In the genomic region with DNA sequence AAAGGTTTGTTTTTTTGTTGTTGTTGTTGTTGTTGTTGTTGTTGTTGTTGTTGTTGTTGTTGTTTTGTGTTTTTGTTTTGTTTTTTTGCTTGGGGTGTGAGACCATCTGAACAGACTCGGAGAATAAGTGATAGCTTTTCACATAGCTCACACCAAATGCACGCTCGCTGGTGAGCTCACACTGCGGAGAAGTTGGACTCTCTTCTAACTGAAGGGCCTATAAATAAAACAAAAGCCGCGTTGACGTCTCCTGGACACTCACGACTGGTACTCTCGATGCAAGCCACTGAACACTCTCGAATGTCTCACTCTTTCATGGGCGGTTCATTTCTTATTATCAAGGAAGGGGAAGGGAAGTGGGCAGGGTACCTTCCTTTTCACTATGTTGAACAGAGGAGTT, we compare ENCODE assay signal across 16 mouse cellular contexts.
A peak's percentile ranks its signal among the peaks of the same experiment; 100 is the strongest.
DNase-seq lines count a peak whose midpoint lies in the region; ATAC-seq and TF ChIP-seq lines count a peak whose summit lies in the region.
"Had no signal": no experiment of that assay in that cellular context is flagged by ENCODE, and none has a peak within 500 bp of the region (broad histone marks: within the 10 kb centered on the region; RNA-seq: fewer than 3 reads in every experiment).

No protein-coding gene starts in this region.

- no peaks in the 10 kb centered on the region for H3K9me3 ChIP-seq in heart, postnatal 0 days (replicated peaks; ENCODE audit: control insufficient read depth, low read length)
- H3K9me3 ChIP-seq in forebrain, embryonic 13.5 days (replicated peaks) = no peaks in the 10 kb centered on the region
- H3K9me3 ChIP-seq in hindbrain, embryonic 10.5 days = no peaks in the 10 kb centered on the region
- no peaks in the 10 kb centered on the region for H3K9me3 ChIP-seq in midbrain, embryonic 13.5 days
- H3K9me3 ChIP-seq in kidney, embryonic 14.5 days (ENCODE audit: control insufficient read depth, low read length) = no peaks in the 10 kb centered on the region
- H3K9me3 ChIP-seq: heart, embryonic 15.5 days; liver, embryonic 12.5 days; lung, embryonic 15.5 days had no signal

- TF ChIP-seq EP300 in heart, postnatal 0 days (IDR thresholded peaks at IDR 0.05; ENCODE audit: low read depth) = no peak

- no peak for ATAC-seq in heart, postnatal 0 days (ENCODE audit: insufficient read depth, low read depth)
- ATAC-seq in forebrain, embryonic 13.5 days = peak; percentile 31
- no peak for ATAC-seq in midbrain, embryonic 13.5 days
- no peak for ATAC-seq in kidney, embryonic 14.5 days (ENCODE audit: low FRiP score, low TSS enrichment)
- ATAC-seq: intestine, embryonic 16.5 days had no signal

- 0 out of 2 replicates have a peak overlapping the region, but pooled peaks have one; percentile 34 for H3K4me2 ChIP-seq in heart, postnatal 0 days (ENCODE audit: low read depth, low read length)
- H3K4me2 ChIP-seq in forebrain, embryonic 13.5 days = no peak overlapping the region
- H3K4me2 ChIP-seq in midbrain, embryonic 13.5 days (replicated peaks) = no peak overlapping the region
- H3K4me2 ChIP-seq in kidney, embryonic 14.5 days (replicated peaks; ENCODE audit: low read depth, low read length) = no peak overlapping the region
- H3K4me2 ChIP-seq: liver, embryonic 12.5 days; lung, embryonic 15.5 days had no signal

- no peaks in the 10 kb centered on the region for H3K36me3 ChIP-seq in heart, postnatal 0 days (replicated peaks; ENCODE audit: control insufficient read depth, insufficient read depth, low read length)
- no peaks in the 10 kb centered on the region for H3K36me3 ChIP-seq in forebrain, embryonic 13.5 days (ENCODE audit: poor library complexity, severe bottlenecking)
- H3K36me3 ChIP-seq in hindbrain, embryonic 10.5 days = no peaks in the 10 kb centered on the region
- H3K36me3 ChIP-seq in midbrain, embryonic 13.5 days = no peaks in the 10 kb centered on the region
- no peaks in the 10 kb centered on the region for H3K36me3 ChIP-seq in kidney, embryonic 14.5 days (ENCODE audit: control insufficient read depth, insufficient read depth, low read length)
- H3K36me3 ChIP-seq: G1E; heart, embryonic 15.5 days; liver, embryonic 12.5 days; lung, embryonic 15.5 days had no signal

- H3K4me1 ChIP-seq in heart, postnatal 0 days (ENCODE audit: control insufficient read depth, insufficient read depth) = peaks cover 7% of the 10 kb centered on the region; the same call in 1 of the 2 replicates
- H3K4me1 ChIP-seq in forebrain, embryonic 13.5 days = peaks cover 40% of the 10 kb centered on the region
- H3K4me1 ChIP-seq in hindbrain, embryonic 10.5 days (replicated peaks) = peaks cover 41% of the 10 kb centered on the region
- H3K4me1 ChIP-seq in midbrain, embryonic 13.5 days (replicated peaks) = peaks cover 28% of the 10 kb centered on the region
- H3K4me1 ChIP-seq in kidney, embryonic 14.5 days (ENCODE audit: control insufficient read depth, insufficient read depth, low read length) = peaks cover 8% of the 10 kb centered on the region; the same call in 1 of the 2 replicates
- H3K4me1 ChIP-seq: liver, embryonic 12.5 days had no signal

- DNase-seq in heart, postnatal 0 days (ENCODE audit: low spot score) = no peak
- DNase-seq in heart, postnatal 4 days = no peak
- no peak for DNase-seq in hindbrain, embryonic 10.5 days (ENCODE audit: low spot score)
- DNase-seq in layer of hippocampus, postnatal 14 days (ENCODE audit: low spot score in 2 of 2) = no peak
- no peak for DNase-seq in yolk sac, embryonic 10.5 days (ENCODE audit: low spot score)
- DNase-seq: gastrocnemius, postnatal 25 days; thymus, adult 2 months had no signal

- no peak overlapping the region for H3K27ac ChIP-seq in heart, postnatal 0 days (ENCODE audit: low read depth)
- peak overlapping the region; percentile 83 for H3K27ac ChIP-seq in forebrain, embryonic 13.5 days
- peak overlapping the region; percentile 82 for H3K27ac ChIP-seq in hindbrain, embryonic 10.5 days
- peak overlapping the region; percentile 62 for H3K27ac ChIP-seq in midbrain, embryonic 13.5 days
- H3K27ac ChIP-seq in kidney, embryonic 14.5 days (ENCODE audit: low read depth, low read length) = no peak overlapping the region
- H3K27ac ChIP-seq: liver, embryonic 12.5 days; lung, embryonic 15.5 days had no signal

- 31% methylated on average over 11 of the region's 11 CpGs for WGBS in heart, postnatal 0 days
- 33% methylated on average over 11 of the region's 11 CpGs for WGBS in forebrain, embryonic 13.5 days
- WGBS in hindbrain, embryonic 10.5 days = 61% methylated on average over 11 of the region's 11 CpGs
- WGBS in midbrain, embryonic 13.5 days = 55% methylated on average over 11 of the region's 11 CpGs
- WGBS in kidney, embryonic 14.5 days = 48% methylated on average over 11 of the region's 11 CpGs

- H3K9ac ChIP-seq in heart, postnatal 0 days (replicated peaks; ENCODE audit: low read depth, low read length) = no peak overlapping the region
- no peak overlapping the region for H3K9ac ChIP-seq in forebrain, embryonic 13.5 days
- H3K9ac ChIP-seq in midbrain, embryonic 13.5 days (replicated peaks) = no peak overlapping the region
- H3K9ac ChIP-seq in kidney, embryonic 14.5 days (ENCODE audit: low read depth, low read length) = no peak overlapping the region
- H3K9ac ChIP-seq: heart, embryonic 15.5 days; liver, embryonic 12.5 days; lung, embryonic 15.5 days had no signal

- TF ChIP-seq CTCF in heart, postnatal 0 days (IDR thresholded peaks at IDR 0.05; ENCODE audit: low read depth) = no peak

- no peak overlapping the region for H3K4me3 ChIP-seq in heart, postnatal 0 days (ENCODE audit: low read depth, low read length)
- no peak overlapping the region for H3K4me3 ChIP-seq in forebrain, embryonic 13.5 days
- H3K4me3 ChIP-seq in hindbrain, embryonic 10.5 days = no peak overlapping the region
- no peak overlapping the region for H3K4me3 ChIP-seq in midbrain, embryonic 13.5 days (replicated peaks)
- H3K4me3 ChIP-seq in kidney, embryonic 14.5 days (ENCODE audit: low read length) = no peak overlapping the region
- H3K4me3 ChIP-seq: heart, embryonic 15.5 days; liver, embryonic 12.5 days; lung, embryonic 15.5 days; myocyte had no signal

- no peaks in the 10 kb centered on the region for H3K27me3 ChIP-seq in heart, postnatal 0 days (ENCODE audit: control insufficient read depth, insufficient read depth, low read length)
- 0 out of 2 replicates have a peak, but pooled peaks cover 3% of the 10 kb centered on the region for H3K27me3 ChIP-seq in forebrain, embryonic 13.5 days
- H3K27me3 ChIP-seq in hindbrain, embryonic 10.5 days (ENCODE audit: insufficient read depth, poor library complexity, severe bottlenecking) = peaks cover 51% of the 10 kb centered on the region
- no peaks in the 10 kb centered on the region for H3K27me3 ChIP-seq in midbrain, embryonic 13.5 days
- no peaks in the 10 kb centered on the region for H3K27me3 ChIP-seq in kidney, embryonic 14.5 days (ENCODE audit: control insufficient read depth, insufficient read depth, low read length)
- H3K27me3 ChIP-seq: heart, embryonic 15.5 days; liver, embryonic 12.5 days; lung, embryonic 15.5 days had no signal

Comparison
In these comparisons a context has a peak if more than half of its experiments do, and no peak if none do; other contexts are left out.
1. H3K27ac ChIP-seq: peak in forebrain, embryonic 13.5 days (single experiment), hindbrain, embryonic 10.5 days (single experiment) and midbrain, embryonic 13.5 days (single experiment); none in heart, postnatal 0 days (single experiment) and kidney, embryonic 14.5 days (single experiment).